In genomic region chr11:31370436-31371230, GRCm38 (mm10) we compare ENCODE assay signal across 8 mouse cellular contexts. TPM values are rescaled to one million over a fixed set of nuclear protein-coding genes. Genes with fewer than 3 reads are reported as not detected.
DNase-seq lines count a peak whose midpoint lies in the region; ATAC-seq and TF ChIP-seq lines count a peak whose summit lies in the region.

No protein-coding gene starts in this region.

- peaks cover 18% of the 10 kb centered on the region for H3K27me3 ChIP-seq in heart, embryonic 11.5 days (ENCODE audit: control insufficient read depth, insufficient read depth, low read length)
- peaks cover 73% of the 10 kb centered on the region for H3K27me3 ChIP-seq in embryonic facial prominence, embryonic 10.5 days (replicated peaks; ENCODE audit: low read depth, poor library complexity, severe bottlenecking)
- peaks cover 26% of the 10 kb centered on the region for H3K27me3 ChIP-seq in kidney, embryonic 14.5 days (ENCODE audit: control insufficient read depth, insufficient read depth, low read length)
- no peaks in the 10 kb centered on the region for H3K27me3 ChIP-seq in myocyte (ENCODE audit: control insufficient read depth, insufficient read depth, insufficient read length)

- no peak for TF ChIP-seq POLR2A in myocyte (IDR thresholded peaks at IDR 0.05; ENCODE audit: insufficient read length, low read depth)

- peaks cover 7% of the 10 kb centered on the region for H3K79me2 ChIP-seq in myocyte (ENCODE audit: control insufficient read depth, insufficient read depth)

- ATAC-seq in heart, embryonic 11.5 days (replicated peaks; ENCODE audit: insufficient number of reproducible peaks, low FRiP score, low TSS enrichment): no peak
- peak; percentile 10; the same call in 1 of the 2 replicates for ATAC-seq in kidney, embryonic 14.5 days (ENCODE audit: low FRiP score, low TSS enrichment)

- peak overlapping the region; percentile 72 for H3K9ac ChIP-seq in heart, embryonic 11.5 days (ENCODE audit: low read depth, low read length)
- H3K9ac ChIP-seq in kidney, embryonic 14.5 days (ENCODE audit: low read depth, low read length): peak overlapping the region; percentile 34; the same call in 1 of the 2 replicates

- 6% methylated on average over 19 of the region's 24 CpGs for WGBS in heart, embryonic 11.5 days (ENCODE audit: insufficient replicate concordance)
- 2% methylated on average over 24 of the region's 24 CpGs for WGBS in embryonic facial prominence, embryonic 10.5 days
- 2% methylated on average over 23 of the region's 24 CpGs for WGBS in kidney, embryonic 14.5 days

- intact Hi-C loops in heart, postnatal 25 days (cut with DNase I): no loop called here

- peak overlapping the region; percentile 83 for H3ac ChIP-seq in myocyte (ENCODE audit: control insufficient read depth, insufficient read length)

- peak overlapping the region; percentile 92 for H3K4me2 ChIP-seq in heart, embryonic 11.5 days
- H3K4me2 ChIP-seq in kidney, embryonic 14.5 days (replicated peaks; ENCODE audit: low read depth, low read length): peak overlapping the region; percentile 97
- H3K4me2 ChIP-seq in myocyte (ENCODE audit: low read depth): peak overlapping the region; percentile 87

- no peaks in the 10 kb centered on the region for H3K9me3 ChIP-seq in heart, embryonic 11.5 days (replicated peaks; ENCODE audit: control insufficient read depth, low read length)
- H3K9me3 ChIP-seq in embryonic facial prominence, embryonic 10.5 days: no peaks in the 10 kb centered on the region
- no peaks in the 10 kb centered on the region for H3K9me3 ChIP-seq in kidney, embryonic 14.5 days (ENCODE audit: control insufficient read depth, low read length)

- DNase-seq in heart, postnatal 25 days (ENCODE audit: low spot score): no peak
- DNase-seq in embryonic facial prominence, embryonic 10.5 days (ENCODE audit: low spot score): peak; percentile 15
- DNase-seq in adrenal gland, postnatal 10 days: no peak
- DNase-seq in thymus, adult 18-20 months: no peak
- DNase-seq in cerebellum, adult 11 months: no peak

- H3K27ac ChIP-seq in heart, embryonic 11.5 days (ENCODE audit: low read depth, low read length): no peak overlapping the region
- H3K27ac ChIP-seq in embryonic facial prominence, embryonic 10.5 days (replicated peaks): no peak overlapping the region; the same call in 1 of the 2 replicates
- no peak overlapping the region for H3K27ac ChIP-seq in kidney, embryonic 14.5 days (ENCODE audit: low read depth, low read length)

- H3K4me3 ChIP-seq in heart, embryonic 11.5 days (ENCODE audit: low read depth, low read length): peak overlapping the region; percentile 63
- H3K4me3 ChIP-seq in embryonic facial prominence, embryonic 10.5 days: peak overlapping the region; percentile 73
- H3K4me3 ChIP-seq in kidney, embryonic 14.5 days (ENCODE audit: low read length): peak overlapping the region; percentile 63
- peak overlapping the region; percentile 95 for H3K4me3 ChIP-seq in myocyte

- H3K4me1 ChIP-seq in heart, embryonic 11.5 days (ENCODE audit: control insufficient read depth, insufficient read depth, low read length): peaks cover 7% of the 10 kb centered on the region; the same call in 1 of the 2 replicates
- H3K4me1 ChIP-seq in embryonic facial prominence, embryonic 10.5 days: peaks cover 35% of the 10 kb centered on the region
- H3K4me1 ChIP-seq in kidney, embryonic 14.5 days (ENCODE audit: control insufficient read depth, insufficient read depth, low read length): peaks cover 17% of the 10 kb centered on the region

- H3K36me3 ChIP-seq in heart, embryonic 11.5 days (ENCODE audit: control insufficient read depth, insufficient read depth, low read length): no peaks in the 10 kb centered on the region
- no peaks in the 10 kb centered on the region for H3K36me3 ChIP-seq in embryonic facial prominence, embryonic 10.5 days (replicated peaks)
- H3K36me3 ChIP-seq in kidney, embryonic 14.5 days (ENCODE audit: control insufficient read depth, insufficient read depth, low read length): no peaks in the 10 kb centered on the region
- no peaks in the 10 kb centered on the region for H3K36me3 ChIP-seq in myocyte (ENCODE audit: control insufficient read depth, insufficient read depth)

TF ChIP-seq in myocyte, 11 proteins besides CTCF, POLR2A, EP300 and RAD21:
- TF ChIP-seq POLR2AphosphoS2 (IDR thresholded peaks at IDR 0.05; ENCODE audit: insufficient read length, low read depth): no peak
- TF ChIP-seq MYOG (IDR thresholded peaks at IDR 0.05; ENCODE audit: control insufficient read depth in 1 of 3, insufficient read depth in 1 of 3, insufficient read length in 2 of 3, low read depth in 2 of 3): peak in 1 of 3 experiments; percentile 17

RNA-seq across cellular contexts. Expression of gene Stc2, which starts 0.8 kb away (rescaled TPM):
- polyA plus RNA-seq in heart, embryonic 11.5 days (2014; fragmentation: Nextera tagmentation; extraction: Ambion mirVana): 1.3 and 1.8 TPM in 2 replicates
- 10 to 100 TPM; 15.0 to 26.0 TPM for total RNA-seq in heart, postnatal 25 days (2021)
- polyA plus RNA-seq in embryonic facial prominence, embryonic 10.5 days (2016; fragmentation: Nextera tagmentation; extraction: Ambion mirVana): 1.5 and 2.1 TPM in 2 replicates
- 1.3 and 1.6 TPM in 2 replicates for polyA plus RNA-seq in kidney, embryonic 14.5 days (2014; fragmentation: Nextera tagmentation; extraction: Ambion mirVana)
- polyA plus RNA-seq in myocyte (2012; fragmentation: generic; extraction: Trizol): 16.3 TPM
- 1 to 10 TPM; 1.6 to 2.8 TPM for total RNA-seq in adrenal gland, postnatal 10 days (2021)
